Mouse (Mus musculus) adrenal gland (tissue): ENCODE data around the gene Socs3.

Experiments used
- intact Hi-C: fragments of 180-260 bp; cut with DNase I; formaldehyde crosslinking; loops from one replicate; pipeline ENCODE4 v1.15.1; 2025

Gene Socs3

GRCm38 (mm10) chr11:117959166-117959565 is 10.7 kb downstream of the Socs3 start:
- intact Hi-C loops = no loop called here

GRCm38 (mm10) chr11:117958197-117958596 is 11.7 kb downstream of the Socs3 start:
- intact Hi-C loops = no loop called here

GRCm38 (mm10) chr11:117955621-117956020 is 14.2 kb downstream of the Socs3 start:
- intact Hi-C loops = no loop called here

GRCm38 (mm10) chr11:117954819-117955218 is 15.0 kb downstream of the Socs3 start:
- intact Hi-C loops = no loop called here

GRCm38 (mm10) chr11:117954094-117954493 is 15.8 kb downstream of the Socs3 start:
- intact Hi-C loops = no loop called here

GRCm38 (mm10) chr11:117952174-117952933 is 17.5 kb downstream of the Socs3 start:
- intact Hi-C loops = no loop called here

- intact Hi-C loops = no loop called here
Measured at GRCm38 (mm10) chr11:117951391-117951790, 18.5 kb downstream of the Socs3 start.

- intact Hi-C loops = no loop called here
Measured at GRCm38 (mm10) chr11:117949392-117950091, 20.3 kb downstream of the Socs3 start.

GRCm38 (mm10) chr11:117946996-117947419 is 22.8 kb downstream of the Socs3 start:
- intact Hi-C loops = no loop called here

- intact Hi-C loops = no loop called here
Measured at GRCm38 (mm10) chr11:117946195-117946979, 23.5 kb downstream of the Socs3 start.

- intact Hi-C loops = no loop called here
Measured at GRCm38 (mm10) chr11:117941848-117942247, 28.0 kb downstream of the Socs3 start.

GRCm38 (mm10) chr11:117941325-117941834 is 28.5 kb downstream of the Socs3 start:
- intact Hi-C loops = no loop called here

- intact Hi-C loops = no loop called here
Measured at GRCm38 (mm10) chr11:117940881-117941280, 29.0 kb downstream of the Socs3 start.

GRCm38 (mm10) chr11:117939741-117940285 is 30.0 kb downstream of the Socs3 start:
- intact Hi-C loops = no loop called here

- intact Hi-C loops = no loop called here
Measured at GRCm38 (mm10) chr11:117939004-117939730, 30.7 kb downstream of the Socs3 start.

- intact Hi-C loops = no loop called here
Measured at GRCm38 (mm10) chr11:117936202-117936601, 33.6 kb downstream of the Socs3 start.

GRCm38 (mm10) chr11:117935616-117936015 is 34.2 kb downstream of the Socs3 start:
- intact Hi-C loops = no loop called here

- intact Hi-C loops = no loop called here
Measured at GRCm38 (mm10) chr11:117934576-117935368, 35.1 kb downstream of the Socs3 start.

- intact Hi-C loops = no loop called here
Measured at GRCm38 (mm10) chr11:117934168-117934567, 35.7 kb downstream of the Socs3 start.

- intact Hi-C loops = no loop called here
Measured at GRCm38 (mm10) chr11:117932195-117932594, 37.7 kb downstream of the Socs3 start.
